Mouse (Mus musculus) urinary bladder, postnatal 4 days (tissue): Measurements from ENCODE around the gene Bach1.
"Not testable (repeated sequence)": the region's sequence is repeated elsewhere in the genome, so short reads cannot be mapped to it uniquely, and the experiment has no call there.

Experiments used
- DNase-seq, 2 experiments: peaks; one replicate each; pipeline ENCODE4 v3.0.0; 2021 to 2022; ENCODE audit warnings: low spot score in 2 of 2

The Bach1 gene

DNA sequence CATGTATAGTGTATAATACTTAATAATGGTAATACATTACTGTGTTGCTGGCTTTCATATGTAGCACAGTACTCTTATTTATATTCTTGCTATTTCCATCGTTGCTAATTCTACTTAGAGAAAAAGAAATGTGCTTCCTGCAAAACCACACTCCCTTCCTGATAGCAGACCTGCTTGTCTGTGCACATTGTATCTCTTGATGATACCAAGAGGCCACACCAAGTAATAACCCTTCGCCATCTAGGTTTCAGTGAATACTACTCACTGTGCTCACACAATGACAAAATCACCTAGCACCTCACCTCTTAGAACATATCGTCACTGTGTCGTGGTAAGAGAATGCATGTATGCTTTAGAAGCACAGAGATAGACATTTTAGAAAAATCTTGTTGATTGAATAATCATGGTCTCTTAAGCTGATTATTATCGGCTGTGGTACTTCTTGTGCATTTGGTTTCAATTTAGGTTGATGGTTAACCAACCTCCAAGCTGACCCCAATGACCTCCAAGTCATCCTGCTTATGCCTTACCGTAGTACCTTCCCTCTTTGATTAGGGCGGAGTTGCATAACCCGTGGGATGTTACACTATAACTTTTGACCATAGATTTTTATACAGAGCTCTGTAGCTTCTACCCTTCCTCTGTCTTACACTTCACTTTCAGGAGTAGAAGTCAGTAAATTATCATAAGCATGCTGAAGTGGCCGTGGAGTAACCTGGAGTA lies 17.7 kb upstream of the Bach1 start:
- DNase-seq = no peak

GRCm38 (mm10) chr16:87681848-87682247 lies 16.9 kb upstream of the Bach1 start:
- DNase-seq = no peak

GRCm38 (mm10) chr16:87686458-87686857 lies 12.3 kb upstream of the Bach1 start:
- DNase-seq = no peak

DNA sequence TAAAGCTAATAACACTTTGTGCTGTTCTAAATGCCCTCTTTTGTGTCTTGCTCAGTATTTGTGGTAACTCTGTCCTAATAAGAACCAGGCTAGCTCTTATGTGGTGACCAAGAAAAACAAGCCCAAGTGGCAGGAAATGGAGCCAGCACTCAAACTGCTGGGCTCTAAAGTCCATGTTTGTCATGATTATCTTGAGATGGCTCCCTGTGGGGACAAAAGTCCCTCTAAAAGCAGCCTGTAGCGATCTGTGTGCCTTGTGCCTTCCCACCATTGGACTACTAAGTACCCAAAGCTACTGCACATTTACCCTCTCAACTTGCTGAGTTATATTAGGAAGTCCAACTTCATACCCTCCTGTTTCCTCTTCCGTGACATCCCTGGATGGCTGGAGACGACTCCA lies 11.4 kb upstream of the Bach1 start:
- DNase-seq = no peak

DNA sequence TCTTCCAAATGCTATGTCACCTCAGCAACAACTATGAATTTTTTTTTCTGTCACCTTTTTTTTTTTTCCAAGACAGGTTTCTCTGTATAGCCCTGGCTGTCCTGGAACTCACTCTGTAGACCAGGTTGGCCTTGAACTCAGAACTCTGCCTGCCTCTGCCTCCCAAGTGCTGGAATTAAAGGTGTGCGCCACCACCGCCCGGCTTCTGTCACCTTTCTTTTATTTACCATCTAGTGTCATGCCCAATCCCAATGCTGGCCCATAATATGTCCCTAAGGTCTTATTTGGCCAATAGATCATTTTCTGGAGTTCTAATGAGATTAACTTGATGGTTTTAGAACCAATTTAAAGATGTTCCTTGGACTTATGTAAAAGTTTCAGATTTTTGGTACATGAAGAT lies 10.4 kb upstream of the Bach1 start:
- DNase-seq = not testable (repeated sequence)

GRCm38 (mm10) chr16:87688823-87689222 lies 9.9 kb upstream of the Bach1 start:
- not testable (repeated sequence) for DNase-seq

- no peak for DNase-seq
Measured at GRCm38 (mm10) chr16:87689225-87689624, 9.5 kb upstream of the Bach1 start.

GRCm38 (mm10) chr16:87690506-87690905 lies 8.2 kb upstream of the Bach1 start:
- no peak for DNase-seq

GRCm38 (mm10) chr16:87691102-87691501 lies 7.6 kb upstream of the Bach1 start:
- no peak for DNase-seq

DNA sequence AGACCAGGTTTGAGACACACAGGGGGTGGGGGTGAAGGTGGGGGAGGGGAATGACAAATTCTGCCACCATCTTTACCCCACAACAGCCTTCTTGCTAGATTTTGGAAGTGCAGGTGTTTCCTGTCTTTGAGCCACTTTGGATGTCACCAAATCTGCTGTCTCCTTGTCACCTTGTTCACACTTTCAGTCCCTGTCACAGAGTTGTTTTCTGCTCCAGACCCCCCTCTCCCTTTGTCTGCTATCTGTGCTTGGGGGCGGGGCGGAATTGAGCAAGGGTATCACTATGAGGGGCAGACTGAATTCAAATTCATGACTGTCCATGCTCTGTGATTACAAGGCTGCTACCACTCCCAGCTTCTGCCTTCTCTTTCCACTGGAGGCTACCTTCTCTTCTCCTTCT lies 6.2 kb upstream of the Bach1 start:
- no peak for DNase-seq

GRCm38 (mm10) chr16:87697707-87698365 lies 909 bp upstream of the Bach1 start:
- DNase-seq = no peak

DNA sequence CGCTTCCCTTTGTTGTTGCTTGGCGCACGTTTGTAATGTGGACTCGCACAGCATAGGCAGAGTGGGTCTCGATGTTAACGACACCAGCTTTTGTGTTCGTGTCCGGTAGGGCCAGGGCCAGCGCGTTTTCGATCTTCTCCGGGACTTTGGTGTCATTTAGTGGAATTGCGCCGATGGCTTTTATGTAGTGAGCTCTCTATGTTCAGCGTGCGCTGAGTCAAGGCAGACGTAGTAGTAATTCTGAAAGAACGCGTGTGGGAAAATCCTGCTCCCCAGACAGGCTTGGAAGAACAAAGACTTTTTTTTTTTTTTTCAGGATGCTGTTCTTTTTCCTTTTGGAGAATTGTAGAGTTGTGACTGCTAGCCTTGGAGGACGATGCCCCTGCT lies 554 bp downstream of the Bach1 start:
- no peak for DNase-seq

DNA sequence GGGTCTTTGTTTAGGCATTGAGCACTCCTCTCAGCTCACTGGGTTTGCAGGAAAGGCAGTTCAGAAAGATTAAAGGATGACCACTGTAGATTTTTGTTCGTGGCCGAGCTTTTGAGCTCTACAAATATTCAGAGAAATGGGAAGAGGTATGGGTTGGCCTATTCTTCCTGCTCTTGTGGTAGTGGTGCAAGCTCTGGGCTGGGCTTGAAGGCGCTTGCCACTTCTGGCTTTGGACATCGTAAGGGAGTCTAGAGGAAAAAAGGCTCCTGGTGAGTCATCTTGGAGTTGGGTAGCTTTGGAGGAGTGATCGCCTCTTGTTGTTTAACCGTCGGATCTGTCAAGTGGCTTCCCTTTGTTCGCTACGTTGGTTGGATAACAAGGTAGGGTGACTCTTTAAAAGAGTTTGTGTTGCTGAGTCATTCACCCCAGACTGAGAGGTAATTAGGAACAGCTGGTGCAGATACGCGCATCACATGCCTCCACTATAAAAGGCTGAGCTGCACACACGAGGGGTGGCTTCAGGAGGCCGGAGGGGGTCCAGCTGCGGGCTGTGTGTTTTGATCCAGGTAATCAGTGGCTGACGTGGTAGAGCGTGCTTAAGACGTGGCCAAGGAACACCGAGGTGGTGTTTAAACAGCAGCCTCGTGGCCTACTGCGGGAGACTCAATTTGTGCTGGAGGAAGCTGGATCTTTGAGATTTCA lies 1.1 kb downstream of the Bach1 start:
- DNase-seq = no peak

- DNase-seq = no peak
Measured at GRCm38 (mm10) chr16:87700395-87700765, 1.6 kb downstream of the Bach1 start.

DNA sequence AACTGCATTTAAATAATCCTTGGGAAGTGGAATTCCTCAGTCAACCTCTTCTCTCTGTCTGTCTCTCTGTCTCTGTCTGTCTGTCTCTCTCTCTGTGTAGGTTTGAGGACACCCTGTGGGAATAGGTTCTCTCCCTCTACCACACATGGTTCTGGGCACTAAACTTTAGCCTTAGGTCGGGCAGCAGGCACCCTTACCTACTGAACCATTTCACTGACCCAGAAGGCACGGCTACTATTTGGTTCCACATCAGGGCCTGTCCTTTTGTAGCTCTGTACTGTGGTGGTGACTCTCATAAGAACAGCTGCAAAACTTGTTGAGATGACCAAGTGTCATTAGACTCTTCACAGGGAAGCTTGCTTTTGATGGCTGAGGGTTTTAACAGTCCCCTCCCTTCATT lies 3.1 kb downstream of the Bach1 start:
- DNase-seq = no peak

DNA sequence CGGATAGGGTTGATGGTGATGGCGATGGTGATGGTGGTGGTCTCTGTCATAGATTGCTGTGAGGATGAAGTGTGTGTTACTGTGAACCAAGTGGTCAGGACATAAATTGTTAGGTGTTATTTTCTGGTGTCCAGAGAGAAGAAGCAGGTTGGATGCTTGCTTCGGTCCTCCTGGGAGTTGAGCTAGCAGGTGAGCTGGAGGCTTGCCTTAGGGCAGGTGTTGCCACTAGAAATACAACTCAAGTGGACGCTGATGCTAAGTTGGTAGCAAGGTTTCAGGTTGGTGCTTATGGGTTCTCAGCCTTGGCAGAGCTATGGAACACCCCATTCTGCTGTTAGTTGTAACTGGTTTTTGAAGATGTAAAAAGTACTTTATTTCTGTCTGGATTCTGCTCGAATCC lies 4.1 kb downstream of the Bach1 start:
- DNase-seq = no peak

- DNase-seq = no peak
Measured at GRCm38 (mm10) chr16:87704225-87704624, 5.5 kb downstream of the Bach1 start.

DNA sequence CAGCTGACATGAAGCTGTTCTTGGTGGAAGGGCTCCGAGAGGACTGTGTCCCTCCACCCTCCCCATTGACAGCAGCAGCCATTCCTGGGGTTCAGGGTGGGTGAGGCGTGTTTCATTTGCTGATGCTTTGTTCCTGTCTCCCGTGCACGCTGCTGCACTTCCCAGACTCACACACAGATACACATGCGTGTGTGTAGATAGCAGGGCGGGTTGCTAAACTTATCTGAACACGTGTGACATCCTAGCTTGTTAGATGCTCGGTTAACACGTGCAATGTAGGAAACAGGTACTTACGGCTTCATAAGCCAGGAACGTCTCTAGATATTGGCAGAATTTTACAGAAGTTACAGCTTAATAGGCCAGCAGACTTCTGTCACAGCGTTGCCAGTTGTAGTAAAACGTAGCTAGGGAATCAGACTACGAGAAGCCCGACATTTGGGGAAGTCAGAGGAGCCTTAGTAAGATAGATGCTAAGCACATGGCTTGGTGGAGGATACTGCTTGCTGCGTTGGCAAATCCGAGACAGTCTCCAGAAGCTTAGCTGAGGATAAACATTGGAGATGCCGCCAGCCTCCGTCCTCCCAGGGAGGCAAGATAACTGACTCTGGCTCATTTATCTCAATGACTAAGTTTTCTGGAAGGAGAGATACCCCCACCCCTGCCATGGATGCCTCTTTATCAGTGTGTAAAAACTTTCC lies 7.3 kb downstream of the Bach1 start:
- DNase-seq = no peak

GRCm38 (mm10) chr16:87707335-87707734 lies 8.6 kb downstream of the Bach1 start:
- no peak for DNase-seq

GRCm38 (mm10) chr16:87708570-87708969 lies 9.8 kb downstream of the Bach1 start:
- DNase-seq = no peak

- no peak for DNase-seq
Measured at GRCm38 (mm10) chr16:87709144-87709543, 10.4 kb downstream of the Bach1 start.

- no peak for DNase-seq
Measured at GRCm38 (mm10) chr16:87709971-87710370, 11.2 kb downstream of the Bach1 start.
